Mouse (Mus musculus) brown adipose tissue, adult 24 weeks (tissue): ENCODE measurements around the gene Ubtd1. TPM values are rescaled to one million over a fixed set of nuclear protein-coding genes. Genes with fewer than 3 reads are reported as not detected.

Experiments
- H3K27ac ChIP-seq: fragments of 200-500 bp; replicated peaks from 2 replicates; pipeline ENCODE4 v1.5.1; 2012; ENCODE audit warnings: low read depth, mild to moderate bottlenecking, low read length
- H3K4me1 ChIP-seq: fragments of 200-500 bp; 2 replicates; pipeline ENCODE4 v1.6.1; 2012; ENCODE audit warnings: low read length, mixed read lengths; ENCODE audit not compliant: control insufficient read depth, insufficient read depth, insufficient read length
- H3K4me3 ChIP-seq: fragments of 200-500 bp; 2 replicates; pipeline ENCODE4 v1.5.1; 2012; ENCODE audit warnings: low read depth, mild to moderate bottlenecking, low read length, moderate library complexity; ENCODE audit not compliant: insufficient read depth
- polyA plus RNA-seq: library from polyadenylated mRNA; stranded (reverse); fragments of >200 nt; gene quantifications from 2 replicates; pipeline ENCODE4 v1.2.4, GENCODE M21; 2012; ENCODE audit not compliant: missing spikeins, insufficient read depth, insufficient read length

The Ubtd1 gene
- polyA plus RNA-seq, 1 experiment: 9.0 TPM

DNA sequence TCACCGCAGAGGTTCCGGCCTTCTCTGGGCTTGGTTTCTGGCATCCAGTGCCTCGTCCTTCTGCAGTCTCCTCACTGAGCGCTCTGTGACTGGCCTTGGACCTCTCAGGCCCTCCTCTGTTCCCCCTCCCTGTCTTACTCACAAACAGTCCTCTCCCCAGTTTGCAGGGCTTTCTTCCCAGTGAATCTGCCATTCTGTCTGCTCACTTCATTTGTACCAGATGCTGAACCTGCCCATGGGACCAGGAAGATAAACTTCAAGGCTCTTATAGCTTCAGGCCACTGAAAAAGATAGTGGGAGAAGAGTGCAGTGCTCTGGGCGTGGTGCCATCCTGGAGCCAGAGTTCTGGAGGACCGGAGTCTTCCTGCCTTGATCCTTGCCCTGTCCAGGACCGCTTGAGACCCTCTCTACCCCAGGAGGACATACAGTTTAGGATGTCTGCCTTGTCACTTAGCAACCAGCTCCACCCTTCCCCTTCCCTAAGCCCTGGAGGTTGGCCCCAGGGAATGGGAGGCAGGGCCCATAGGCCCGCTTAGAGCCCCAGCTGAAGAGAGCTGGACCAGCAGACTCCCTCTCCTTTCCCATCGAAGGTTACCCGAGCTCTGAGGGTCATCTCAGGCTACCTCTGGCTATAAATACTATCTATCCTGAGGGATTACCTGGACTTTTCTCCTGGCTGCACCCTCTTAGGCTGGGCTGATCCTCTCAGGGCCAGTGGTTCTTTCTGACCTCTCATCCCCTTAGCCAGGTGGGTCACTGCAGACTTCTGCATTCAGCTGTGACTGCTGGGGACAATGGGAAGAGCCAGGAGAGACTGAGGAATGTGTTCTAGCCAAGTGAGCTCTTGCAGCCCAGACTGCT lies 40.3 kb downstream of the Ubtd1 start:
- Histone ChIP-seq H3K4me1 (peaks cover 20% of the 10 kb centered on the region), H3K4me3 (no peak overlapping the region), H3K27ac (peak overlapping the region; percentile 9)

DNA sequence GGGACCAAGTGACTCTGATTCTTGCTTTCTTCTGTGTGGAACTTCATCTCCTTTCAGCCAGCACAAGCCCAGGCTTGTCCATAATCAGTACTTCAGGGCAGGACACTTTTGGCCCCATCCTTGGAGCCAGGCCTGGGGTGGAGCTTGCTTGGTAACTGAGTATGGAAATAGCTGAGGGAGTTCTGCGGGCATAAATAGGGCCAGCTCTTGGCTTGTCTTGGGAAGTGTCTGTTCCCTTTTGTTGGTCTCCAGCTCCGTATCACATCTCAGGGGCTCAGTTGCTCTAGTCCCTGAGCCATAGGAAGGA lies 40.9 kb downstream of the Ubtd1 start:
- H3K4me1 ChIP-seq: peaks cover 15% of the 10 kb centered on the region
- H3K27ac ChIP-seq: 0 out of 2 replicates have a peak overlapping the region, but pooled peaks have one; percentile 9
- H3K4me3 ChIP-seq: no peak overlapping the region

DNA sequence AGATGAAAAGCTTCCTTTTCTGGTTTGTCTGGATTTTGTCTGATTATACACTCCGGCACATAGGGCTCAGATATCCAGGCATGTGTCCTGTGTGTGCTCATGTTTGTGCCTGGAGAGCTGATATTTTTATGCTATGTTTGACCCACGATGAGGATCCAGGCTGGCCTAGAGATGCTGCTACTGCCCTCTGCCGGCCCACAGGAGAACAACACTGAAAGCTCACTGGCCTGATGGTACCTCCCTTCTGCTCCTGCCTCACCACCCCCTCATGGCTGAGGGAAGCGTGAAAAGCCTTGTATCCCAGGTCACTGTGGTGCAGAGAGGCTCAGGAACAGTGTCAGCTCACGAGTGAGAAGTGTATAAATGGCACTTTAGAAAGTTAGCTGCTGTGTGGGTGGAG lies 44.6 kb downstream of the Ubtd1 start:
- Histone ChIP-seq H3K4me3 (no peak overlapping the region), H3K4me1 (peaks cover 5% of the 10 kb centered on the region; the same call in 1 of the 2 replicates), H3K27ac (no peak overlapping the region)

DNA sequence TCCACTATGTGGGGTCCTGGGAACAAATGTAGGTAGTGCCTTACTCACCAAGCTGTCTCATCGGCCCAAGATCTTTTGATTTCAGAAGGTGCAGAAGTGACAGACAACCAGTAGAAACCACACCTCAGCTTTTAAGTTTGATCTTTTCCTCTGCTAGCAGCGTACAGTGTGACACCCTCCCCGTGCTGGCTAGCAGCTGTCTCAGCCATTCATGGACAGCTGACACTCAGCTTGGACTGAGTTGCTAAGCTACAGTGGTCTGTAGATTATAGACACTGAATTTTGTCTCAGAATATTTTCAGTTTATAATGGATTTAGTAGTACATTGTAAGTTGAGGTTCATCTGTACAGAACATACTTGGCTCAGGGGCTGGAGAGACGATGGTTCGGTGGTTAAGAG lies 49.5 kb downstream of the Ubtd1 start:
- Histone ChIP-seq H3K27ac (no peak overlapping the region), H3K4me1 (peaks cover 12% of the 10 kb centered on the region), H3K4me3 (no peak overlapping the region)

DNA sequence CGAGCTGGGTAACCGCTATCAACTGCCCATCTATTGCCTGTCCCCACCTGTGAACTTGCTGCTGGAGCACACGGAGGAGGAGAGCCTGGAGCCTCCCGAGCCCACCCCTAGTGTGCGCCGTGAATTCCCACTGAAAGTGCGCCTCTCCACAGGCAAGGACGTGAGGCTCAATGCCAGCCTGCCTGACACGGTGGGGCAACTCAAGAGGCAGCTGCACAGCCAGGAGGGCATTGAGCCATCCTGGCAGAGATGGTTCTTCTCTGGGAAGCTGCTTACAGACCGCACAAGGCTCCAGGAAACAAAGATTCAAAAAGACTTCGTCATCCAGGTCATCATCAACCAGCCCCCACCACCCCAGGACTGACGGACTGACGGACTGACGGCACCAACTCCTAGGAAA lies 52.0 kb downstream of the Ubtd1 start:
- Histone ChIP-seq H3K4me3 (no peak overlapping the region), H3K4me1 (peaks cover 12% of the 10 kb centered on the region), H3K27ac (no peak overlapping the region)

DNA sequence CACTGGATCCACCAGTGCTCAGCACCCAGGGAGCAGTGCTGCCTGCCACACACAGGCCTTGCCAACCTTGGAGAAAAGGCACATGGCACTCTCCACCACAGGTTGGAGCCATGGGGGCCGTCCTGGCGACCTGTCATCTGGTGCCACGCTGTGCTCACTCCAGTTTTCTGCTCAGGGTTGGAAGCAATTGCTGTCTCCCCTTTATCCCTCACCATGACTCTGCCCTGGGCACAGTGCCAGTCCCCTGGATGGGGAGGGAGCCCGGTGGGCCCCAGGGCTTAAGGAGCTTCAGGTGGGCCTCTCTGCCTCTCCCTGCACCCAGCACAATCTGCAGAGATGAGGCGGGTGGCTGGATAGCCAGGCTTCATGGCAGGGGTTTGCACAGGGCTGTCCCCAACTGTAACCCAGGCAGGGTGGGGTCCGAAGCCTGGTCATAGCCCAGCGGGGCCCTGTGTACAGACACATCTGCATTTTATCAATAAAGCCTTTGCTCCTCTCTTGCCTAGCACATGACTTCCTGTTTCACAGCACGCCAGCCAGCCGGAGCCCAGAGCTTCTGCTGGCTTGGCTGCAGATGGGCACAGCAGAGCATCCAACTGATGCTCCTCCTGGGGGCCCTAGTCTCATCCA lies 52.7 kb downstream of the Ubtd1 start:
- H3K4me1 ChIP-seq: peaks cover 12% of the 10 kb centered on the region
- no peak overlapping the region for H3K27ac ChIP-seq
- no peak overlapping the region for H3K4me3 ChIP-seq

DNA sequence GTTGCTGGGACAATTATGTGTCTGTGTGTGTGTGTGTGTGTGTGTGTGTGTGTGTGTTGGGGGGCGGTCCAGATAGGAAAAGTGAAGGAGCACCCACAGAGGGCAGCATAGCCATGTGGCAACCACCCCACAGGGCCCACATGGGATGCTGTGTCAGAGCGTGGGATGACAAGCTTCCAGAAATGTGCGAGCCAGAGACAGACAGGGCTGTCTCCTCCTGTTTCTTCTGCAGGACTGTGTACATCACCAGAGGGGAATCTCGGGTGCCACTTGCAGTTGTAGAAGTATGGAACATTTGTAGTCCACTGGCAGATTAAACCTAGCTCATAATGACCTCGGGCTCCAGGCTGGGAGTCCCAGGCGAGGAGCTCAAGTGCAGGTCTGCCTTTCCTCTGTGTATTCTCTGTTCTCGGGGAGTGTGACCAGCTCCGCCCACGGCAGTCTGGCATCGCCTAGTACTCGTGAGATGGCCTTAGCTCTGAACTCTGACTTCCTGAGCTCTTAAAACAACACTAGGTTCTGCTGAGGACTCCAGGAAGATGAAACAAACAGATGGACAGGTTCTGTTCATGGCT lies 53.4 kb downstream of the Ubtd1 start:
- peaks cover 12% of the 10 kb centered on the region for H3K4me1 ChIP-seq
- H3K4me3 ChIP-seq: no peak overlapping the region
- H3K27ac ChIP-seq: 0 out of 2 replicates have a peak overlapping the region, but pooled peaks have one; percentile 4

DNA sequence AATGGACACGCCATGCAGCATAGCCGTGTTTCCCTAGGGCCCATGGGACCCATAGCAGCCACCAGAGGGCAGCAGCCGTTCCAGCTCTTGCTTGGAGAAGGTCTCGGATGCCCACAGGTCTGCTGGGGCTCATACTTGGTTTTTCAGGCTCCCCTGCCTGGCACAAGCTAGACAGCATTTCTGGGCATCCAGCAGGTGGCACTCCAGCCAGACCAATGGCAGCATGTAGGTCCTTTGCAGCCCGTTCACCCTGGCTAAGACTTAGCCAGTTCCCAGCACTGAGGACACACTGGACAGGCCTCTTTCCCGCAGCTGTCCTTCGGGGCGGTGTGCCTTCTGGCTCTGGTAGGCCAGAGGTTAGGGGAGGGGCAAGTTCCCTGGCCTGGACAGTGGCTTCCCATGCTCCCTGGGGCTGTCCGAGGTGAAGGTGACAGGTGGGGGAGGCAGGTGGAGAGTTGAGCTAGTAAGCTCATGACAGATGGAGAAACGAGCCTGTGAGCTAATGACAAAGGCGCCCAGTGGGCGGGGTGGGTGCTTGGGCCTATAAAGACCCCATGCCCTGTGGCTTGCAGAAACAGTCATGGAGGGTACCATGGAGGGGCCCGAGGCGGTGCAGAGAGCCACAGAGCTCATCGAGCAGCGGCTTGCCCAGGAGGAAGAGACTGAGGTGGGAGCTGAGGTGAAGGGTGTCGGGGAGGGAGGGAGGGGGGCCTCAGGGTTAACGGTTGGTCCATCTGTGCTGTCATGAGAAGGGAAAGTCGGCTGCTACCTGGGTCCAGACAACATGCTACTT lies 54.1 kb downstream of the Ubtd1 start, which contains the start of gene Ankrd2:
Ankrd2 (plus strand) TSS at position 545 of the 793 bp plus-strand sequence.
- H3K4me3 ChIP-seq: no peak within 1 kb of the TSS
- H3K27ac ChIP-seq: 0 out of 2 replicates have a peak within 1 kb of the TSS, but pooled peaks have one; percentile 4
- H3K4me1 ChIP-seq: peaks cover 12% of the 10 kb centered on the region

DNA sequence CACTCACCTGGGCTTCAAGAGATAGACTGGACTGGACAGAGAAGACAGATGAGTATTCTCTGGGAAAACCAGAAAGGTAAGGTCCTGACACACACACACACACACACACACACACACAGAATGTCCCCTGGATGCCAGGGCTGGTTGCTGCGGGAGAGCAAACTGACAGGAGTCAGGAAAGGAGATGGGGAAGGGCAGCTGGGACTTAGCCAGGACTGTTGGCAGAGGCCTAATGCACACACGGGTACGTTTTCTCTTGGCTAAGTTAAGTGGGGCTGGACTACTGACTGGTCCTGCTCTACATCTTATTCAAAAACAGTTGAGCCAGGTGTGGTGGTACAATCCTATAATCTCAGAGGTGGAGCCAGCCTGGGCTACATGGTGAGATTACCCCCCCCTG lies 54.8 kb downstream of the Ubtd1 start:
- no peak overlapping the region for H3K4me3 ChIP-seq
- no peak overlapping the region for H3K27ac ChIP-seq
- H3K4me1 ChIP-seq: peaks cover 12% of the 10 kb centered on the region

DNA sequence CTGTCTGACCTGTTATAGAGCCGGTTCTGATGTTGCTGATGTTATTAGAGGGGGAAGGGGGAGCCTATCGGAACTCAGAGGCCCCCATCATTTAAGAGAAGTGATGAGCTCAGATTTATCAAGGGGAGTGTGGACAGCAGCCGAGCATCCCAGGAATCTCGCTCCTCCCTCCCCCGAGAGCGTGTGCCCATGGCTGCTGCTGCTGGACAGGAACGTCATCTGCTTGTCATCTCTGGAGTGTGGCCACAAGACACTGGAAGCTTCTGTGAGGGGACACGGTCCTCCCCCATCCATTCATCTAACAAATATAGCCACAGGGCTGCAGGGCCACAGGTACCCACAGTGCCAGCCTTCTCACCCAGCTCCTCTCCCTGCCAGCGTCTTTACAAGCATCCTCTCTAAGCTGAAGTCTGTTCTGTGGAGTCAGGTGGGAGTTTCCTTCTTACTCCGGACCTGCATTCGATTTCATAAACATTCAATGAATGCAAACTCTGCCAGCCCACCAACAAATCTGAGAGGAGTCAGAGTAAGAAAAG lies 55.7 kb downstream of the Ubtd1 start:
- Histone ChIP-seq H3K27ac (no peak overlapping the region), H3K4me3 (no peak overlapping the region), H3K4me1 (peaks cover 12% of the 10 kb centered on the region)

DNA sequence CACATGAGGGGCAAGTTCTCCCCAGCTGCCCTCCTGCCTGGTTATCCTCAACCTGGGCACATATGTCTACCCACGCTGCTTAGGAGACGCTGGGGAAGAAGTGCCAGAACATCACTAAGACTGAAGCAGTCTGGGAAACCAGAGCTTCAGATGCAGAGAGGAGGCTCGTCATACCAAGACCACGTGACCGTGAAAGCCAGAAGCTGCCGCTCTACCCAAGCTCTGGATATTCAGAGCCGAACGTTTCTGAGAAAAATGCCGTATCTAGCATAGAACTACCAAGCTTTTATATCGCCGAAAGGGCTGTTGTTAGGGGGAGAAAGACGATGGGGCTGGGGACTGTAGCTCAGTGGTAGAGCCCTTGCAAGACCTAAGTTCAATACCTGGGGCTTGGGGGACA lies 56.7 kb downstream of the Ubtd1 start:
- no peak overlapping the region for H3K4me3 ChIP-seq
- H3K27ac ChIP-seq: no peak overlapping the region
- peaks cover 12% of the 10 kb centered on the region for H3K4me1 ChIP-seq

DNA sequence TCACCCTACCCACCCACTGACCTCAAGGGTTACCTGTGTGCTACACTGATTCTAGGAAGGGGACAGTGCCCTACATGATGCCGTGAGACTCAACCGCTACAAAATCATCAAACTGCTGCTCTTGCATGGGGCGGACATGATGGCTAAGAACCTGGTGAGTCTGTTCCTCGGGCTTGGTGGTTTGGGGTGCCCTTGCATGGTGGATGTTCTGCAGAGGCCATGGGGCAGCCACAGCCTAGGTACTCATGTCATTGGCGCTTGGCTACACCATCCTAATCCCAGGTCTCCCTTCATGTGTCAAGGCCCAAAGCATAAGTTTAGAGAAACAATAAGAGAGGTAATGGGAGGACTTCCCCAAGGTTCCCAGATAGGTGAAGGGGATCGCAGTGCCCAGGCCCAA lies 62.4 kb downstream of the Ubtd1 start:
- H3K4me3 ChIP-seq: no peak overlapping the region
- H3K4me1 ChIP-seq: peaks cover 5% of the 10 kb centered on the region; the same call in 1 of the 2 replicates
- no peak overlapping the region for H3K27ac ChIP-seq

DNA sequence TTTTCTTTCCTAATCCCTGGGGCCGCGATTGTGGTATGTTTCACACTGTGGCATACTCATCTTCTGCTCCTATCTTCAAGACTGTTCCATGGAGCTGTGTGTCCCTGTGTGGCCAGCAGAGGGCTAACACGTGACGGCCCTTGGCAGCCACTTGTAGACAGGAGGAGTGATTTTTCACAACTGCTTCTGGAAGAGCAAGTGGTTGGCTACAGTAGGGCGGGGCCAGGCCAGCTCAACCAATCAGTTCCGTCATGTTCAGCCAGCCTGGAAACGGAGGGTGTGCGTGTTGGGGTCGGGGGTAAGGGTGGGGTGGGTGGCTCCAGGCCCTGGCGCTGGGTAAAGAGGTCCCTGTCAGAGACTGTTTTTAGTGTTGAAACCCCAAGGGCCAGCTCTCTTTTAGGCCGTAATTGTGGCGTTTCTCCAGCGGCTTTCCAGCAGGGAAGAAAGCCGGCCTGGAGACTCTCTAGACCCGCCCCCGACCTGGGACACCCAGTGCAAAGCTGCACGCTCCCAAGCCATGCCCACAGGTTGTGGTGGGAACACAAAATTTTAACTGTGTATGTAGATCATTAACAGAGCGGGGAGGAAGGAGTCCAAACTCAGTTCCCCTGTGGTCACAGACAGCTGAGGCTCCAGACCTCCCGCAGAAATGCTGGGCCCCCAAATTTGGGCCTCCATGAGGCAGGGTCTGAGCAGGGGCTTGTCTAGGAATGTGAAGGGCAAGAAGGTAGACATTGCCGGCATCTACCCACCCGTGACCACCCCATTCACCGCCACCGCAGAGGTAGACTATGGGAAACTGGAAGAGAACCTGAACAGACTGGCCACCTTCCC lies 63.9 kb downstream of the Ubtd1 start, which contains the start of gene Hoga1:
Hoga1 (plus strand) TSS at position 342 of the 834 bp plus-strand sequence.
- H3K4me3 ChIP-seq: peak within 1 kb of the TSS; percentile 62
- H3K27ac ChIP-seq: no peak within 1 kb of the TSS
- H3K4me1 ChIP-seq: peaks cover 5% of the 10 kb centered on the region; the same call in 1 of the 2 replicates

DNA sequence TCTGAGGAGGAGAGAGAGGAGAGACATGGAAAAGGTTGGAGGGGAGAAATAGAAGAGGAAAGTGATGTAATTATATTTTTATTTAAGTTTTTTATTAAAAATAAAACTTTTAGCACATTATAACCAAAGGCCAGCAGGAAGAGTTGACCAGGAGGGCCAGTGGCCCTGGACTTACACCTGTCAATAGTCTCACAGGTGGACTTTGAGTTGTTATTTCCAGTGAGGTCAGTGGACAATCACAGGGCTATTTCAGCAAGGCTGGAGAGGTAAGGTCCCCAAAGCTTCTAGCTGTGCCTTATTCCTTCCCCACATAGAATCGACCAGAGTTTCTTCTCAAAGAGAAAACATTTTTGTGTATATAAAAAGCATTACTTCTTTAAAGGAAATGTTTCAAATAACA lies 68.7 kb downstream of the Ubtd1 start:
- no peak overlapping the region for H3K4me3 ChIP-seq
- peaks cover 7% of the 10 kb centered on the region; the same call in 1 of the 2 replicates for H3K4me1 ChIP-seq
- H3K27ac ChIP-seq: no peak overlapping the region
